Mouse (Mus musculus) kidney, adult 2 months (tissue): ENCODE measurements around the gene Gucy2c. TPM values are rescaled to one million over a fixed set of nuclear protein-coding genes. Genes with fewer than 3 reads are reported as not detected.

Experiments used
- DNase-seq: peaks from one replicate; pipeline ENCODE4 v3.0.0; 2021
- H3K27ac ChIP-seq: fragments of 200-500 bp; 2 replicates; pipeline ENCODE4 v1.5.1; 2012; ENCODE audit warnings: low read depth, low read length, control low read depth, inconsistent platforms; ENCODE audit not compliant: insufficient read depth
- H3K27me3 ChIP-seq: fragments of 200-500 bp; replicated peaks from 2 replicates; pipeline ENCODE4 v1.6.1; 2012; ENCODE audit warnings: mild to moderate bottlenecking, moderate library complexity, low read length, inconsistent platforms; ENCODE audit not compliant: control insufficient read depth, insufficient read depth
- H3K36me3 ChIP-seq: fragments of 200-500 bp; 2 replicates; pipeline ENCODE4 v1.6.1; 2012; ENCODE audit warnings: mild to moderate bottlenecking, moderate library complexity, low read length, inconsistent platforms; ENCODE audit not compliant: control insufficient read depth, insufficient read depth
- H3K4me1 ChIP-seq: fragments of 200-500 bp; 2 replicates; pipeline ENCODE4 v1.6.1; 2011; ENCODE audit warnings: low read length; ENCODE audit not compliant: control insufficient read depth, insufficient read depth
- H3K4me3 ChIP-seq: fragments of 200-500 bp; 2 replicates; pipeline ENCODE4 v1.5.1; 2011; ENCODE audit warnings: mild to moderate bottlenecking, low read depth, low read length, control low read depth; ENCODE audit not compliant: insufficient read depth
- CTCF ChIP-seq: fragments of 200-500 bp; conservative IDR thresholded peaks from 2 replicates; pipeline ENCODE4 v1.5.1; 2011; ENCODE audit warnings: low read depth, mild to moderate bottlenecking, control low read depth, low read length, moderate library complexity, mixed read lengths; ENCODE audit not compliant: insufficient read depth, insufficient read length
- POLR2A ChIP-seq: fragments of 200-500 bp; IDR thresholded peaks from one replicate; pipeline ENCODE4 v1.6.1; 2011; ENCODE audit warnings: low read depth, low read length, control low read depth
- WGBS: fragments of 180-500 bp; shearing (Covaris S2); methylation state at CpG from one replicate; pipeline ENCODE4 v1.1.7; 2018; 5-methylcytosine and 5-hydroxymethylcytosine counted together
- polyA plus RNA-seq: library from polyadenylated mRNA; depleted of rRNA; stranded (reverse); fragments of >200 nt; gene quantifications from 2 replicates; pipeline ENCODE4 v1.2.3, GENCODE M21; 2012; rRNA removed

The Gucy2c gene
- polyA plus RNA-seq, 1 experiment, result 0.02 TPM

DNA sequence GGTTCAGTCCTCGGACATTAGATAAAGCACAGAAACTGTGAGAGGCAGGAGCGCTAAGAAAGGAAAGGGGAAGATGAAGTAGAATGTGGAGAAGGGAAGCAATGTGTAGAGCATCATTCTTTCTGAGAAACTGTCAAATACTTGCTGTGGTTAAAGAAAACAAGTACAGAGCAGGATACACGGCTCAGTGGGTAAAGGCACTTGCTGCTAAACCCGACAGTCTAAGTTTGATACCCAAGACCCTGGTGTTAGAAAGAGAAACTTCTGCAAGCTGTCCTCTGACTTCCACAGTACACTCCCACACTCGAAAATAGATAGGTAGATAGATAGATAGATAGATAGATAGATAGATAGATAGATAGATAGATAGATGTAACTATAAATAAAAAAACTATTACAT lies 128.2 kb downstream of the Gucy2c start:
- Histone ChIP-seq H3K27ac (no peak overlapping the region), H3K4me1 (no peaks in the 10 kb centered on the region), H3K36me3 (no peaks in the 10 kb centered on the region), H3K4me3 (no peak overlapping the region), H3K27me3 (no peaks in the 10 kb centered on the region)
- DNase-seq, result no peak
- TF ChIP-seq CTCF (no peak), POLR2A (no peak)
- 44% methylated on average over 5 of the region's 5 CpGs for WGBS

DNA sequence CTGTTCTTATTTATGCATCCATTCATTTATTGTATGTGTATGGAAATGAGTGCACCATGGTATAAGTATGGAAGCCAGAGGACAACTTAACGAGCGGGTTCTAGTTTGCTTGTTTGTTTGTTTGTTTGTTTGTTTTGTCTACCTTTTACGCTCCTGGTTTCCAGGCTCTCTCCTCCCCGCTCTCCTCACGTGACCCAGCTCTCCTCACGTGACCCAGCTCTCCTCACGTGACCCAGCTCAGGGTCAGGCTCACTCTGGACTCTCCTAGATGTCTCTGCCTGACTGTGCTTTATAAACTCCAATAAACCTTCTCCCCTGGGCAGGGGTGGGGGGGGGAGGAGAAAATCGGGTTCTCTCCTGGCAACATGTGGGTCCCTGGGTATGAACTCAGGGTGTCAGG lies 130.9 kb downstream of the Gucy2c start:
- Histone ChIP-seq H3K4me1 (no peaks in the 10 kb centered on the region), H3K27ac (no peak overlapping the region), H3K36me3 (no peaks in the 10 kb centered on the region), H3K4me3 (no peak overlapping the region), H3K27me3 (no peaks in the 10 kb centered on the region)
- 82% methylated on average over 8 of the region's 8 CpGs for WGBS
- no peak for DNase-seq
- TF ChIP-seq POLR2A (no peak), CTCF (no peak)

DNA sequence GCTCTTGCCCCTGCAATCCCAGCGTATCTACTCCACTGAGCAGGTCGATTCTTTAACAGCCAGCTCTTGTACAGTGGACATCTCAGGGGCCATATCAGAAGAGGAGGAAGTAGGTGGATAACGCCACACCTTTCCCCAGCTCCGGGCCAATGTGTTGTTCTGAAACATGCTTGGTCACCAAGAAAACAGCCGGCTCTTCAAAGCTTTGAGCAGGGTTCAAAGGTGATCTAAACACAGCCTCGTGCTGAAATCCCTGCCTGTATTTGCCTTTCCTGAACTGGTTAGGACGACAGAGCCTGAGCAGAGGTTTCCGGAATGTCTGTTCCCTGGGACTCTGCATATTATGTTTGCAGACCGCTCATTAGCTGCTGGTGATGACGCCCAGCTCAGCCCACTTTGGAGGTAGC lies 134.1 kb downstream of the Gucy2c start:
- DNase-seq, result peak; percentile 19
- 57% methylated on average over 10 of the region's 10 CpGs for WGBS
- Histone ChIP-seq H3K27ac (no peak overlapping the region), H3K4me3 (no peak overlapping the region), H3K27me3 (no peaks in the 10 kb centered on the region), H3K36me3 (no peaks in the 10 kb centered on the region), H3K4me1 (no peaks in the 10 kb centered on the region)
- no peak for TF ChIP-seq POLR2A
- no peak for TF ChIP-seq CTCF

Other genes starting within 250 kb of the Gucy2c start
- 16.7 and 22.8 TPM in 2 replicates for gene Plbd1, start 119.8 kb downstream of the Gucy2c start, polyA plus RNA-seq
- 0.74 and 1.1 TPM in 2 replicates for gene Hist4h4, start 22.6 kb upstream of the Gucy2c start, polyA plus RNA-seq
- gene H2afj, start 26.5 kb upstream of the Gucy2c start, polyA plus RNA-seq, result 262 and 431 TPM in 2 replicates
- gene BC049715, start 45.9 kb upstream of the Gucy2c start, polyA plus RNA-seq, result 0.99 and 1.3 TPM in 2 replicates
- 28.3 and 28.6 TPM in 2 replicates for gene Wbp11, start 46.5 kb upstream of the Gucy2c start, polyA plus RNA-seq
- 0.59 and 0.81 TPM in 2 replicates for gene Smco3, start 53.7 kb upstream of the Gucy2c start, polyA plus RNA-seq
- 4.9 TPM in 2 replicates for gene Art4, start 76.0 kb upstream of the Gucy2c start, polyA plus RNA-seq
- gene Mgp, start 94.1 kb upstream of the Gucy2c start, polyA plus RNA-seq, result 725 and 868 TPM in 2 replicates
- gene Erp27, start 140.4 kb upstream of the Gucy2c start, polyA plus RNA-seq, result 0.15 TPM in 1 of 2 replicates, not detected in the other
- 0.58 and 0.64 TPM in 2 replicates for gene Pde6h, start 142.1 kb upstream of the Gucy2c start, polyA plus RNA-seq
- gene Arhgdib, start 160.1 kb upstream of the Gucy2c start, polyA plus RNA-seq, result 49.0 and 77.4 TPM in 2 replicates